Mouse (Mus musculus): ENCODE data around the gene Psmd13. TPM values are rescaled to one million over a fixed set of nuclear protein-coding genes. Genes with fewer than 3 reads are reported as not detected.
A peak's percentile ranks its signal among the peaks of the same experiment; 100 is the strongest.

Psmd13 gene
- polyA plus RNA-seq, 1 experiment: 201 TPM

GRCm38 (mm10) chr7:140848591-140848990 is 33.2 kb upstream of the Psmd13 start:
- TF ChIP-seq TCF12 (IDR thresholded peaks at IDR 0.05; ENCODE audit: insufficient read depth, poor library complexity, severe bottlenecking) (no peak), POLR2A (IDR thresholded peaks at IDR 0.05; ENCODE audit: insufficient read length, low read depth) (no peak), MAX (IDR thresholded peaks at IDR 0.05; ENCODE audit: low read depth) (no peak), USF1 (IDR thresholded peaks at IDR 0.05; ENCODE audit: low read depth) (no peak), SRF (IDR thresholded peaks at IDR 0.05; ENCODE audit: control insufficient read depth, insufficient read length, low read depth) (no peak), TCF3 (IDR thresholded peaks at IDR 0.05; ENCODE audit: insufficient read length, low read depth) (no peak), MYOG (IDR thresholded peaks at IDR 0.05; ENCODE audit: control insufficient read depth in 1 of 3, insufficient read depth in 1 of 3, insufficient read length in 2 of 3, low read depth in 2 of 3) (no peak), MYOD1 (IDR thresholded peaks at IDR 0.05; ENCODE audit: control insufficient read depth in 1 of 3, insufficient read length in 2 of 3, low read depth in 2 of 3) (no peak), POLR2AphosphoS2 (IDR thresholded peaks at IDR 0.05; ENCODE audit: insufficient read length, low read depth) (no peak)
- no peak overlapping the region for H3ac ChIP-seq (ENCODE audit: control insufficient read depth, insufficient read length)

GRCm38 (mm10) chr7:140851916-140852315 is 29.9 kb upstream of the Psmd13 start:
- Histone ChIP-seq H3K27me3 (ENCODE audit: control insufficient read depth, insufficient read depth, insufficient read length) (no peaks in the 10 kb centered on the region), H3K4me2 (ENCODE audit: low read depth) (no peak overlapping the region), H3ac (ENCODE audit: control insufficient read depth, insufficient read length) (no peak overlapping the region), H3K36me3 (ENCODE audit: control insufficient read depth, insufficient read depth) (peaks cover 6% of the 10 kb centered on the region), H3K4me3 (no peak overlapping the region), H3K79me2 (ENCODE audit: control insufficient read depth, insufficient read depth) (peaks cover 21% of the 10 kb centered on the region)
- TF ChIP-seq USF1 (IDR thresholded peaks at IDR 0.05; ENCODE audit: low read depth) (no peak), MAX (IDR thresholded peaks at IDR 0.05; ENCODE audit: low read depth) (no peak), MYOD1 (IDR thresholded peaks at IDR 0.05; ENCODE audit: control insufficient read depth in 1 of 3, insufficient read length in 2 of 3, low read depth in 2 of 3) (no peak)

More at GRCm38 (mm10) chr7:140848591-140848990, 33.2 kb upstream of the Psmd13 start:
- peaks cover 10% of the 10 kb centered on the region for H3K27me3 ChIP-seq (ENCODE audit: control insufficient read depth, insufficient read depth, insufficient read length)
- no peak overlapping the region for H3K4me3 ChIP-seq
- H3K4me2 ChIP-seq (ENCODE audit: low read depth): no peak overlapping the region
- peaks cover 6% of the 10 kb centered on the region for H3K36me3 ChIP-seq (ENCODE audit: control insufficient read depth, insufficient read depth)
- H3K79me2 ChIP-seq (ENCODE audit: control insufficient read depth, insufficient read depth): peaks cover 5% of the 10 kb centered on the region

- TF ChIP-seq CEBPB (IDR thresholded peaks at IDR 0.05; ENCODE audit: insufficient read depth, poor library complexity, severe bottlenecking): no peak
- TF ChIP-seq POLR2AphosphoS2 (IDR thresholded peaks at IDR 0.05; ENCODE audit: insufficient read length, low read depth): no peak
- TF ChIP-seq POLR2A (IDR thresholded peaks at IDR 0.05; ENCODE audit: insufficient read length, low read depth): no peak
- TF ChIP-seq TCF12 (IDR thresholded peaks at IDR 0.05; ENCODE audit: insufficient read depth, poor library complexity, severe bottlenecking): no peak
- no peak for TF ChIP-seq USF1 (IDR thresholded peaks at IDR 0.05; ENCODE audit: low read depth)
- TF ChIP-seq SRF (IDR thresholded peaks at IDR 0.05; ENCODE audit: control insufficient read depth, insufficient read length, low read depth): no peak
- no peak for TF ChIP-seq MAX (IDR thresholded peaks at IDR 0.05; ENCODE audit: low read depth)
- no peak for TF ChIP-seq MYOG (IDR thresholded peaks at IDR 0.05; ENCODE audit: control insufficient read depth in 1 of 3, insufficient read depth in 1 of 3, insufficient read length in 2 of 3, low read depth in 2 of 3)
- TF ChIP-seq TCF3 (IDR thresholded peaks at IDR 0.05; ENCODE audit: insufficient read length, low read depth): no peak
- TF ChIP-seq MYOD1 (IDR thresholded peaks at IDR 0.05; ENCODE audit: control insufficient read depth in 1 of 3, insufficient read length in 2 of 3, low read depth in 2 of 3): no peak
- no peak for TF ChIP-seq E2F4 (IDR thresholded peaks at IDR 0.05; ENCODE audit: insufficient read depth)
- no peak for TF ChIP-seq REST (IDR thresholded peaks at IDR 0.05; ENCODE audit: insufficient read depth, insufficient read length)
- no peaks in the 10 kb centered on the region for H3K27me3 ChIP-seq (ENCODE audit: control insufficient read depth, insufficient read depth, insufficient read length)
- peaks cover 6% of the 10 kb centered on the region for H3K36me3 ChIP-seq (ENCODE audit: control insufficient read depth, insufficient read depth)
- peaks cover 31% of the 10 kb centered on the region for H3K79me2 ChIP-seq (ENCODE audit: control insufficient read depth, insufficient read depth)
- H3ac ChIP-seq (ENCODE audit: control insufficient read depth, insufficient read length): no peak overlapping the region
- no peak overlapping the region for H3K4me2 ChIP-seq (ENCODE audit: low read depth)
- no peak overlapping the region for H3K4me3 ChIP-seq
Measured at GRCm38 (mm10) chr7:140853386-140853785, 28.4 kb upstream of the Psmd13 start.

GRCm38 (mm10) chr7:140854483-140854882 is 27.3 kb upstream of the Psmd13 start:
- no peak overlapping the region for H3K4me2 ChIP-seq (ENCODE audit: low read depth)
- H3K4me3 ChIP-seq: peak overlapping the region; percentile 97
- no peak overlapping the region for H3ac ChIP-seq (ENCODE audit: control insufficient read depth, insufficient read length)
- TF ChIP-seq TCF3 (IDR thresholded peaks at IDR 0.05; ENCODE audit: insufficient read length, low read depth) (no peak), REST (IDR thresholded peaks at IDR 0.05; ENCODE audit: insufficient read depth, insufficient read length) (no peak), MAX (IDR thresholded peaks at IDR 0.05; ENCODE audit: low read depth) (no peak)
- peaks cover 42% of the 10 kb centered on the region for H3K79me2 ChIP-seq (ENCODE audit: control insufficient read depth, insufficient read depth)
- peaks cover 6% of the 10 kb centered on the region for H3K36me3 ChIP-seq (ENCODE audit: control insufficient read depth, insufficient read depth)
- no peaks in the 10 kb centered on the region for H3K27me3 ChIP-seq (ENCODE audit: control insufficient read depth, insufficient read depth, insufficient read length)

GRCm38 (mm10) chr7:140855181-140855580 is 26.6 kb upstream of the Psmd13 start:
- Histone ChIP-seq H3ac (ENCODE audit: control insufficient read depth, insufficient read length) (peak overlapping the region; percentile 39), H3K4me2 (ENCODE audit: low read depth) (peak overlapping the region; percentile 75), H3K4me3 (peak overlapping the region; percentile 97), H3K27me3 (ENCODE audit: control insufficient read depth, insufficient read depth, insufficient read length) (no peaks in the 10 kb centered on the region), H3K36me3 (ENCODE audit: control insufficient read depth, insufficient read depth) (peaks cover 6% of the 10 kb centered on the region), H3K79me2 (ENCODE audit: control insufficient read depth, insufficient read depth) (peaks cover 44% of the 10 kb centered on the region)
- no peak for TF ChIP-seq SRF (IDR thresholded peaks at IDR 0.05; ENCODE audit: control insufficient read depth, insufficient read length, low read depth)
- no peak for TF ChIP-seq POLR2AphosphoS2 (IDR thresholded peaks at IDR 0.05; ENCODE audit: insufficient read length, low read depth)
- TF ChIP-seq TCF12 (IDR thresholded peaks at IDR 0.05; ENCODE audit: insufficient read depth, poor library complexity, severe bottlenecking): no peak
- TF ChIP-seq E2F4 (IDR thresholded peaks at IDR 0.05; ENCODE audit: insufficient read depth): no peak
- TF ChIP-seq MYOD1 (IDR thresholded peaks at IDR 0.05; ENCODE audit: control insufficient read depth in 1 of 3, insufficient read length in 2 of 3, low read depth in 2 of 3): no peak
- no peak for TF ChIP-seq MAX (IDR thresholded peaks at IDR 0.05; ENCODE audit: low read depth)
- TF ChIP-seq POLR2A (IDR thresholded peaks at IDR 0.05; ENCODE audit: insufficient read length, low read depth): no peak
- no peak for TF ChIP-seq CEBPB (IDR thresholded peaks at IDR 0.05; ENCODE audit: insufficient read depth, poor library complexity, severe bottlenecking)
- no peak for TF ChIP-seq MYOG (IDR thresholded peaks at IDR 0.05; ENCODE audit: control insufficient read depth in 1 of 3, insufficient read depth in 1 of 3, insufficient read length in 2 of 3, low read depth in 2 of 3)
- TF ChIP-seq TCF3 (IDR thresholded peaks at IDR 0.05; ENCODE audit: insufficient read length, low read depth): no peak
- no peak for TF ChIP-seq REST (IDR thresholded peaks at IDR 0.05; ENCODE audit: insufficient read depth, insufficient read length)
- no peak for TF ChIP-seq USF1 (IDR thresholded peaks at IDR 0.05; ENCODE audit: low read depth)

Measured in myocyte (in vitro differentiated cells).